Mouse (Mus musculus): ENCODE data around the gene Grik4. TPM values are rescaled to one million over a fixed set of nuclear protein-coding genes. Genes with fewer than 3 reads are reported as not detected.
A peak's percentile ranks its signal among the peaks of the same experiment; 100 is the strongest.

Gene Grik4
- polyA plus RNA-seq, 1 experiment from 2014 or later: 2.2 TPM

GRCm38 (mm10) chr9:42921830-42922229, 22.5 kb downstream of the Grik4 start:
- ATAC-seq (replicated peaks; ENCODE audit: low FRiP score): no peak
- DNase-seq (ENCODE audit: low spot score): no peak
- H3K36me3 ChIP-seq (ENCODE audit: control insufficient read depth, insufficient read depth, low read length): no peaks in the 10 kb centered on the region
- H3K4me2 ChIP-seq: no peak overlapping the region
- no peaks in the 10 kb centered on the region for H3K27me3 ChIP-seq (replicated peaks; ENCODE audit: control insufficient read depth, insufficient read depth, low read length)
- H3K4me3 ChIP-seq (ENCODE audit: low read depth, low read length): no peak overlapping the region
- no peaks in the 10 kb centered on the region for H3K9me3 ChIP-seq (ENCODE audit: control insufficient read depth, low read length)
- H3K4me1 ChIP-seq (replicated peaks; ENCODE audit: control insufficient read depth, insufficient read depth, low read length): no peaks in the 10 kb centered on the region
- 77% methylated on average over 4 of the region's 4 CpGs for WGBS
- no peak overlapping the region for H3K9ac ChIP-seq (ENCODE audit: low read depth, low read length)
- H3K27ac ChIP-seq (ENCODE audit: low read depth, low read length): no peak overlapping the region

DNA sequence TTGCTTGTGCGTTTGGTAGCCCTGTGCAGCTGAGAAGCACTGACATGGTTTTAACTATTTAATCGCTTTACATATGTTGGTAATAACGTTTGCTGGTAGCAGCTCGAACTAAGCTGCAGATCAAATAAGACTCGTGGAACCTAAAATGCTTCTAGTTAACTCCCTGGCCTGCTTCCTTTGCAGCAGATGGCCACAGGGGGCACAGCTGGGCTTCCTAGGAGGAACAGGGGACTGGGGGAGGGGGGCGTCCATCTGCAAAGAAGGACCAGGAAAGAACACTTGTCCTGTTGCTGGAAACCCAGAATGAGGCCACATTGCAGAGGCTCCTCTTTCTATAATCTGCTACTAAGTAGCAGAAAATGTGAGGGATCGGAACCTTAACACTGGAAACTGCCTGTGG, 24.1 kb downstream of the Grik4 start:
- H3K9me3 ChIP-seq (ENCODE audit: control insufficient read depth, low read length): no peaks in the 10 kb centered on the region
- 52% methylated on average over 7 of the region's 7 CpGs for WGBS
- H3K4me1 ChIP-seq (replicated peaks; ENCODE audit: control insufficient read depth, insufficient read depth, low read length): no peaks in the 10 kb centered on the region
- no peaks in the 10 kb centered on the region for H3K27me3 ChIP-seq (replicated peaks; ENCODE audit: control insufficient read depth, insufficient read depth, low read length)
- H3K27ac ChIP-seq (ENCODE audit: low read depth, low read length): no peak overlapping the region
- no peak overlapping the region for H3K4me2 ChIP-seq
- no peak for ATAC-seq (replicated peaks; ENCODE audit: low FRiP score)
- H3K4me3 ChIP-seq (ENCODE audit: low read depth, low read length): no peak overlapping the region
- no peaks in the 10 kb centered on the region for H3K36me3 ChIP-seq (ENCODE audit: control insufficient read depth, insufficient read depth, low read length)
- no peak overlapping the region for H3K9ac ChIP-seq (ENCODE audit: low read depth, low read length)
- no peak for DNase-seq (ENCODE audit: low spot score)

DNA sequence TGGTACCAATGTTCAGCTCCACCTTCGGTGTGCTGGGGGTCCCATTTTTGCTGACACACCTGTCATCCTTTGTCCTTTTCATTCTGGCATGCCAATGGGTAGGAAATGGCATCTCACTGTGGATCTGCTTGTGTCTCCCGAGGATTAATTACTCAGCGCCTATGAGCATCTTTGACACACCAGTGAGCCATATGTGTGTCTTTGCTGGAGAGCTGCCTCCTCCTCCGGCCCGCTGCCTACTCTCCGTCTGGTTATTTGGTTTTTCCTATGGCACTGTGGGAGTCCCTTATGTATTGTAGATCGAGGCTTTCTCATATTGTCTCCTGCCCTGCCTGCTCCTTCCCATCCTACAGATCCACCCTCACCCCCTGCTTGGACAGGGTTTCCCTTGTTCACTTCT, 26.4 kb downstream of the Grik4 start:
- Histone ChIP-seq H3K9ac (ENCODE audit: low read depth, low read length) (no peak overlapping the region), H3K4me3 (ENCODE audit: low read depth, low read length) (no peak overlapping the region), H3K4me2 (no peak overlapping the region), H3K4me1 (replicated peaks; ENCODE audit: control insufficient read depth, insufficient read depth, low read length) (no peaks in the 10 kb centered on the region), H3K27ac (ENCODE audit: low read depth, low read length) (no peak overlapping the region), H3K9me3 (ENCODE audit: control insufficient read depth, low read length) (no peaks in the 10 kb centered on the region), H3K27me3 (replicated peaks; ENCODE audit: control insufficient read depth, insufficient read depth, low read length) (no peaks in the 10 kb centered on the region), H3K36me3 (ENCODE audit: control insufficient read depth, insufficient read depth, low read length) (no peaks in the 10 kb centered on the region)
- WGBS: 86% methylated on average over 7 of the region's 7 CpGs
- no peak for DNase-seq (ENCODE audit: low spot score)
- ATAC-seq (replicated peaks; ENCODE audit: low FRiP score): no peak

GRCm38 (mm10) chr9:42913201-42913600, 31.1 kb downstream of the Grik4 start:
- Histone ChIP-seq H3K27me3 (replicated peaks; ENCODE audit: control insufficient read depth, insufficient read depth, low read length) (no peaks in the 10 kb centered on the region), H3K36me3 (ENCODE audit: control insufficient read depth, insufficient read depth, low read length) (no peaks in the 10 kb centered on the region), H3K4me3 (ENCODE audit: low read depth, low read length) (no peak overlapping the region), H3K9ac (ENCODE audit: low read depth, low read length) (no peak overlapping the region), H3K4me2 (no peak overlapping the region), H3K27ac (ENCODE audit: low read depth, low read length) (no peak overlapping the region), H3K9me3 (ENCODE audit: control insufficient read depth, low read length) (no peaks in the 10 kb centered on the region), H3K4me1 (replicated peaks; ENCODE audit: control insufficient read depth, insufficient read depth, low read length) (peaks cover 8% of the 10 kb centered on the region)
- no peak for ATAC-seq (replicated peaks; ENCODE audit: low FRiP score)
- 75% methylated on average over 2 of the region's 2 CpGs for WGBS
- no peak for DNase-seq (ENCODE audit: low spot score)

DNA sequence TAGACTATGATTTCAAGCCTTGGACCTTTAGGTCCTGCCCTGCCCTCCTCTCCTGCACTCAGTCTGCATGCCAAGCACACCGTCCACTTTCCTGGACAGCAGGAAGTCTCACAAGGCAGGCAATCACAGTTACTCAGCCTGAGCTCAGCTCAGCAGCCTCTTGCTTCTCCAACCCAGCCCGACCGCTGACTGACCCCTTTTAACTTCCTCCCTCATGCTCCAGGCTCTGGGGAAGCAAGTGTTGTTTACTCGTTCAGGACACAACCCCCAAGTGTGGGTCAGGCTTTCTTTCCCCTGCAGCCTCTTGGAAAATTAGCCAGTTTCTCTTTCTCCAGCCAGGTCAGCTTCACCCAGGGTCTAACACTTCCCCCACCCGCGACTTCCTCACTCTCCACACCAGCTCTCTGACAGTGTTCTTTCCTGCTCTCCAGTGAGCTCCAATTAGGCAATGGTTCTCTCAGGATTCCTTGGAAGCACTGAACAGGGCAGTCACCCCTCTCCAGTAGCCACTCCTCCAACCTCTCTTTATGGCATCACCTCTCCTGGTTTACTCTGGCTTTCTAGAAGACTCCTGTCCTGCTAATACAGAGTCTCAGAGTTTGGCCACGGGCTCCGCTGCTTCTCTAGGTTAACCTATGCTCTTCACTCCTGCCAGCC, 35.5 kb downstream of the Grik4 start:
- 0 out of 2 replicates have a peak, but pooled peaks have one; percentile 31 for ATAC-seq (replicated peaks; ENCODE audit: low FRiP score)
- WGBS: 23% methylated on average over 8 of the region's 8 CpGs

GRCm38 (mm10) chr9:42906995-42907394, 37.3 kb downstream of the Grik4 start:
- Histone ChIP-seq H3K27ac (ENCODE audit: low read depth, low read length) (peak overlapping the region; percentile 43; the same call in 1 of the 2 replicates), H3K9ac (ENCODE audit: low read depth, low read length) (no peak overlapping the region), H3K27me3 (replicated peaks; ENCODE audit: control insufficient read depth, insufficient read depth, low read length) (no peaks in the 10 kb centered on the region), H3K4me3 (ENCODE audit: low read depth, low read length) (no peak overlapping the region), H3K4me2 (no peak overlapping the region), H3K4me1 (replicated peaks; ENCODE audit: control insufficient read depth, insufficient read depth, low read length) (peaks cover 26% of the 10 kb centered on the region), H3K36me3 (ENCODE audit: control insufficient read depth, insufficient read depth, low read length) (no peaks in the 10 kb centered on the region), H3K9me3 (ENCODE audit: control insufficient read depth, low read length) (no peaks in the 10 kb centered on the region)
- no peak for ATAC-seq (replicated peaks; ENCODE audit: low FRiP score)
- WGBS: 47% methylated on average over 3 of the region's 3 CpGs
- DNase-seq (ENCODE audit: low spot score): no peak

More for the DNA sequence above, 35.5 kb downstream of the Grik4 start:
- H3K27ac ChIP-seq (ENCODE audit: low read depth, low read length): peak overlapping the region; percentile 64
- peaks cover 21% of the 10 kb centered on the region for H3K4me1 ChIP-seq (replicated peaks; ENCODE audit: control insufficient read depth, insufficient read depth, low read length)
- DNase-seq (ENCODE audit: low spot score): peak; percentile 53
- no peaks in the 10 kb centered on the region for H3K27me3 ChIP-seq (replicated peaks; ENCODE audit: control insufficient read depth, insufficient read depth, low read length)
- no peak overlapping the region for H3K4me3 ChIP-seq (ENCODE audit: low read depth, low read length)
- H3K36me3 ChIP-seq (ENCODE audit: control insufficient read depth, insufficient read depth, low read length): no peaks in the 10 kb centered on the region
- H3K9me3 ChIP-seq (ENCODE audit: control insufficient read depth, low read length): no peaks in the 10 kb centered on the region
- H3K9ac ChIP-seq (ENCODE audit: low read depth, low read length): no peak overlapping the region
- H3K4me2 ChIP-seq: no peak overlapping the region

GRCm38 (mm10) chr9:42898091-42898591, 46.2 kb downstream of the Grik4 start:
- no peak for ATAC-seq (replicated peaks; ENCODE audit: low FRiP score)
- Histone ChIP-seq H3K27me3 (replicated peaks; ENCODE audit: control insufficient read depth, insufficient read depth, low read length) (peaks cover 36% of the 10 kb centered on the region), H3K36me3 (ENCODE audit: control insufficient read depth, insufficient read depth, low read length) (no peaks in the 10 kb centered on the region), H3K4me2 (peak overlapping the region; percentile 72), H3K9ac (ENCODE audit: low read depth, low read length) (0 out of 2 replicates have a peak overlapping the region, but pooled peaks have one; percentile 5), H3K9me3 (ENCODE audit: control insufficient read depth, low read length) (no peaks in the 10 kb centered on the region), H3K4me1 (replicated peaks; ENCODE audit: control insufficient read depth, insufficient read depth, low read length) (peaks cover 5% of the 10 kb centered on the region), H3K4me3 (ENCODE audit: low read depth, low read length) (peak overlapping the region; percentile 47; the same call in 1 of the 2 replicates), H3K27ac (ENCODE audit: low read depth, low read length) (no peak overlapping the region)
- no peak for DNase-seq (ENCODE audit: low spot score)
- 14% methylated on average over 11 of the region's 11 CpGs for WGBS

GRCm38 (mm10) chr9:42897361-42898051, 46.8 kb downstream of the Grik4 start:
- DNase-seq (ENCODE audit: low spot score): peak; percentile 52
- no peak for ATAC-seq (replicated peaks; ENCODE audit: low FRiP score)

More at GRCm38 (mm10) chr9:42897361-42898051, 46.8 kb downstream of the Grik4 start:
- Histone ChIP-seq H3K9ac (ENCODE audit: low read depth, low read length) (0 out of 2 replicates have a peak overlapping the region, but pooled peaks have one; percentile 5), H3K27ac (ENCODE audit: low read depth, low read length) (no peak overlapping the region), H3K27me3 (replicated peaks; ENCODE audit: control insufficient read depth, insufficient read depth, low read length) (peaks cover 36% of the 10 kb centered on the region), H3K36me3 (ENCODE audit: control insufficient read depth, insufficient read depth, low read length) (no peaks in the 10 kb centered on the region), H3K4me2 (peak overlapping the region; percentile 72), H3K4me1 (replicated peaks; ENCODE audit: control insufficient read depth, insufficient read depth, low read length) (peaks cover 5% of the 10 kb centered on the region), H3K9me3 (ENCODE audit: control insufficient read depth, low read length) (no peaks in the 10 kb centered on the region), H3K4me3 (ENCODE audit: low read depth, low read length) (peak overlapping the region; percentile 47)
- WGBS: 1% methylated on average over 52 of the region's 52 CpGs
